Mouse (Mus musculus) E14TG2a.4 (cell line): Measurements from ENCODE around the gene Scfd2.

ENCODE experiments used
- H3K27me3 ChIP-seq: 2 replicates; pipeline ENCODE4 v1.6.1; 2014; ENCODE audit warnings: low read length, control low read depth; ENCODE audit not compliant: insufficient read depth
- H3K36me3 ChIP-seq: 2 replicates; pipeline ENCODE4 v1.6.1; 2014; ENCODE audit warnings: low read length, control low read depth; ENCODE audit not compliant: insufficient read depth
- H3K4me1 ChIP-seq: replicated peaks from 2 replicates; pipeline ENCODE4 v1.6.1; 2014; ENCODE audit warnings: low read depth, low read length, control low read depth
- H3K4me3 ChIP-seq: replicated peaks from 2 replicates; pipeline ENCODE4 v1.5.1; 2014; ENCODE audit warnings: mild to moderate bottlenecking, low read length
- H3K9me3 ChIP-seq: 2 replicates; pipeline ENCODE4 v1.6.1; 2014; ENCODE audit warnings: low read length, control low read depth
- CTCF ChIP-seq: conservative IDR thresholded peaks from 2 replicates; pipeline ENCODE4 v1.5.1; 2014; ENCODE audit warnings: low read length
- NANOG ChIP-seq: IDR thresholded peaks from 2 replicates; pipeline ENCODE4 v1.6.1; 2014; ENCODE audit warnings: borderline replicate concordance, low read length, mixed read lengths
- POU5F1 ChIP-seq: IDR thresholded peaks from 2 replicates; pipeline ENCODE4 v1.6.1; 2014; ENCODE audit warnings: low read length, borderline replicate concordance

The Scfd2 gene

GRCm38 (mm10) chr5:74473117-74473516 is 58.4 kb downstream of the Scfd2 start:
- Histone ChIP-seq H3K9me3 (no peaks in the 10 kb centered on the region), H3K4me1 (no peaks in the 10 kb centered on the region), H3K36me3 (no peaks in the 10 kb centered on the region; the same call in 1 of the 2 replicates), H3K4me3 (no peak overlapping the region), H3K27me3 (no peaks in the 10 kb centered on the region)
- no peak for TF ChIP-seq CTCF
- no peak for TF ChIP-seq NANOG
- TF ChIP-seq POU5F1 = no peak

- no peaks in the 10 kb centered on the region for H3K36me3 ChIP-seq
- H3K4me3 ChIP-seq = no peak overlapping the region
- TF ChIP-seq POU5F1 (no peak), CTCF (no peak), NANOG (no peak)
- H3K9me3 ChIP-seq = no peaks in the 10 kb centered on the region
- H3K27me3 ChIP-seq = no peaks in the 10 kb centered on the region
- H3K4me1 ChIP-seq = no peaks in the 10 kb centered on the region
Observed at GRCm38 (mm10) chr5:74470819-74471218, 60.7 kb downstream of the Scfd2 start.

- H3K9me3 ChIP-seq = no peaks in the 10 kb centered on the region
- H3K4me1 ChIP-seq = no peaks in the 10 kb centered on the region
- no peaks in the 10 kb centered on the region for H3K36me3 ChIP-seq
- TF ChIP-seq NANOG = no peak
- no peak for TF ChIP-seq POU5F1
- TF ChIP-seq CTCF = no peak
- no peaks in the 10 kb centered on the region for H3K27me3 ChIP-seq
- H3K4me3 ChIP-seq = no peak overlapping the region
Observed at GRCm38 (mm10) chr5:74469620-74470019, 61.9 kb downstream of the Scfd2 start.

GRCm38 (mm10) chr5:74467753-74468152 is 63.8 kb downstream of the Scfd2 start:
- no peaks in the 10 kb centered on the region for H3K9me3 ChIP-seq
- H3K4me1 ChIP-seq = no peaks in the 10 kb centered on the region
- H3K4me3 ChIP-seq = no peak overlapping the region
- TF ChIP-seq POU5F1 (no peak), CTCF (no peak), NANOG (no peak)
- no peaks in the 10 kb centered on the region for H3K27me3 ChIP-seq
- no peaks in the 10 kb centered on the region for H3K36me3 ChIP-seq

- no peaks in the 10 kb centered on the region for H3K27me3 ChIP-seq
- H3K9me3 ChIP-seq = no peaks in the 10 kb centered on the region
- no peak for TF ChIP-seq POU5F1
- TF ChIP-seq CTCF = no peak
- TF ChIP-seq NANOG = no peak
- H3K4me1 ChIP-seq = no peaks in the 10 kb centered on the region
- no peak overlapping the region for H3K4me3 ChIP-seq
- 0 out of 2 replicates have a peak, but pooled peaks cover 4% of the 10 kb centered on the region for H3K36me3 ChIP-seq
Observed at GRCm38 (mm10) chr5:74456759-74457158, 74.8 kb downstream of the Scfd2 start.

- H3K9me3 ChIP-seq = no peaks in the 10 kb centered on the region
- H3K4me3 ChIP-seq = no peak overlapping the region
- no peaks in the 10 kb centered on the region for H3K27me3 ChIP-seq
- no peaks in the 10 kb centered on the region for H3K4me1 ChIP-seq
- TF ChIP-seq POU5F1 (no peak), NANOG (no peak), CTCF (peak; percentile 51)
- 0 out of 2 replicates have a peak, but pooled peaks cover 4% of the 10 kb centered on the region for H3K36me3 ChIP-seq
Observed at GRCm38 (mm10) chr5:74455510-74456269, 75.9 kb downstream of the Scfd2 start.

- no peak for TF ChIP-seq CTCF
- TF ChIP-seq NANOG = no peak
- TF ChIP-seq POU5F1 = no peak
- no peak overlapping the region for H3K4me3 ChIP-seq
- no peaks in the 10 kb centered on the region for H3K4me1 ChIP-seq
- H3K27me3 ChIP-seq = no peaks in the 10 kb centered on the region
- no peaks in the 10 kb centered on the region for H3K9me3 ChIP-seq
- 0 out of 2 replicates have a peak, but pooled peaks cover 4% of the 10 kb centered on the region for H3K36me3 ChIP-seq
Observed at GRCm38 (mm10) chr5:74455094-74455493, 76.5 kb downstream of the Scfd2 start.

GRCm38 (mm10) chr5:74450977-74451376 is 80.6 kb downstream of the Scfd2 start:
- Histone ChIP-seq H3K9me3 (no peaks in the 10 kb centered on the region), H3K36me3 (no peaks in the 10 kb centered on the region), H3K27me3 (no peaks in the 10 kb centered on the region), H3K4me1 (no peaks in the 10 kb centered on the region), H3K4me3 (no peak overlapping the region)
- TF ChIP-seq POU5F1 (no peak), NANOG (no peak), CTCF (no peak)
